Comparison of ENCODE assay signal across 8 mouse cellular contexts in the genomic region with DNA sequence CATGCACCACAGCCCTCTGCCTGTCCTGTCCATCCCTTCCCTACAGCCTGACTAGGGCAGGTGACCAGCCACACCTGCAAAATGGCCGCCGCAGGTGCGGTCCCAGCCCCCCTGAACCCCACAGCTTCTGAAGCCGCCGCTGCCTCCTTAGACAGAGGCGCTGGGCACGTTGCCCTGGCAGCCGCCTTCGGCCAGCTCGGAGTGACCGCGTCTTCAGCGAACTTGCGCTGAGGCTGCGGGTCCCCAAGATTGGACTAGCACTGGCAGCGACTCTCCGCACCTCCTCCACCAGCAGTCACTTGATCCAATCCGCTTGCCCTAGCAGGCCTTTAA. TPM values are rescaled to one million over a fixed set of nuclear protein-coding genes. Genes with fewer than 3 reads are reported as not detected.
DNase-seq lines count a peak whose midpoint lies in the region; ATAC-seq and TF ChIP-seq lines count a peak whose summit lies in the region.

No protein-coding gene starts in this region.

- peak; percentile 30 for DNase-seq in embryo, embryonic 10 days (ENCODE audit: low spot score)
- DNase-seq in embryo, embryonic 11 days, result no peak
- DNase-seq in right cerebral cortex, adult 2 months (ENCODE audit: low spot score in 2 of 2), result peak; percentile 45 to 52
- DNase-seq in right cerebral cortex, postnatal 36 days (ENCODE audit: low spot score in 2 of 2), result no peak
- DNase-seq in hindbrain, embryonic 14.5 days (ENCODE audit: low spot score), result no peak
- peak; percentile 16 for DNase-seq in lung, postnatal 0 days (ENCODE audit: low spot score)
- no peak for DNase-seq in spleen, adult 18-20 months
- DNase-seq in thymus, adult 2 months, result no peak

- peaks cover 23% of the 10 kb centered on the region; the same call in 1 of the 2 replicates for H3K36me3 ChIP-seq in hindbrain, embryonic 14.5 days (replicated peaks; ENCODE audit: control insufficient read depth, insufficient read depth)
- H3K36me3 ChIP-seq in lung, postnatal 0 days (ENCODE audit: insufficient read depth, low read length), result no peaks in the 10 kb centered on the region
- no peaks in the 10 kb centered on the region for H3K36me3 ChIP-seq in thymus, adult 2 months (ENCODE audit: control insufficient read depth, insufficient read depth, low read length)

- ATAC-seq in hindbrain, embryonic 14.5 days (ENCODE audit: low FRiP score), result 0 out of 2 replicates have a peak, but pooled peaks have one; percentile 1
- ATAC-seq in lung, postnatal 0 days, result peak; percentile 10; the same call in 1 of the 2 replicates

- no peak for TF ChIP-seq EP300 in lung, postnatal 0 days (IDR thresholded peaks at IDR 0.05)

- peak overlapping the region; percentile 90 for H3K4me2 ChIP-seq in hindbrain, embryonic 14.5 days (replicated peaks)
- peak overlapping the region; percentile 56 for H3K4me2 ChIP-seq in lung, postnatal 0 days (replicated peaks; ENCODE audit: low read depth, low read length)

- no peaks in the 10 kb centered on the region for H3K27me3 ChIP-seq in hindbrain, embryonic 14.5 days (ENCODE audit: control insufficient read depth, insufficient read depth, low read length)
- peaks cover 32% of the 10 kb centered on the region for H3K27me3 ChIP-seq in lung, postnatal 0 days (replicated peaks; ENCODE audit: insufficient read depth, low read length)
- H3K27me3 ChIP-seq in thymus, adult 2 months (ENCODE audit: control insufficient read depth, insufficient read depth, low read length), result peaks cover 8% of the 10 kb centered on the region; the same call in 1 of the 2 replicates

- peak overlapping the region; percentile 93 for H3K27ac ChIP-seq in hindbrain, embryonic 14.5 days
- no peak overlapping the region for H3K27ac ChIP-seq in lung, postnatal 0 days (ENCODE audit: low read length)
- no peak overlapping the region for H3K27ac ChIP-seq in thymus, adult 2 months (ENCODE audit: control insufficient read depth, insufficient read depth, low read length)

- WGBS in hindbrain, embryonic 14.5 days, result 3% methylated on average over 18 of the region's 18 CpGs
- WGBS in lung, postnatal 0 days, result 1% methylated on average over 18 of the region's 18 CpGs
- 15% methylated on average over 18 of the region's 18 CpGs for WGBS in thymus, adult 2 months

- H3K4me1 ChIP-seq in hindbrain, embryonic 14.5 days (replicated peaks; ENCODE audit: control insufficient read depth, insufficient read depth, low read length), result peaks cover 25% of the 10 kb centered on the region
- H3K4me1 ChIP-seq in lung, postnatal 0 days (ENCODE audit: insufficient read depth, low read depth, low read length), result 0 out of 2 replicates have a peak, but pooled peaks cover 8% of the 10 kb centered on the region
- no peaks in the 10 kb centered on the region for H3K4me1 ChIP-seq in thymus, adult 2 months (replicated peaks; ENCODE audit: control insufficient read depth, insufficient read depth, low read length)

- TF ChIP-seq CTCF in lung, postnatal 0 days (IDR thresholded peaks at IDR 0.05), result no peak
- no peak for TF ChIP-seq CTCF in thymus, adult 2 months (IDR thresholded peaks at IDR 0.05; ENCODE audit: borderline replicate concordance, control insufficient read depth, extremely low read depth, insufficient read depth, low read length, poor library complexity)

- peak overlapping the region; percentile 70 for H3K4me3 ChIP-seq in hindbrain, embryonic 14.5 days (replicated peaks; ENCODE audit: low read length)
- peak overlapping the region; percentile 37 for H3K4me3 ChIP-seq in lung, postnatal 0 days (ENCODE audit: low read depth, low read length)
- no peak overlapping the region for H3K4me3 ChIP-seq in thymus, adult 2 months (ENCODE audit: control insufficient read depth, insufficient read depth, low read length)

- peak overlapping the region; percentile 92 for H3K9ac ChIP-seq in hindbrain, embryonic 14.5 days
- no peak overlapping the region for H3K9ac ChIP-seq in lung, postnatal 0 days (replicated peaks; ENCODE audit: low read depth)

- TF ChIP-seq POLR2A in thymus, adult 2 months (IDR thresholded peaks at IDR 0.05; ENCODE audit: control insufficient read depth, extremely low read depth, insufficient read depth, low read length, poor library complexity), result no peak

- no peaks in the 10 kb centered on the region for H3K9me3 ChIP-seq in hindbrain, embryonic 14.5 days (ENCODE audit: control insufficient read depth, low read length)
- no peaks in the 10 kb centered on the region for H3K9me3 ChIP-seq in lung, postnatal 0 days (ENCODE audit: low read length)

RNA-seq across cellular contexts. Expression of a gene that starts 1.5 kb away (rescaled TPM):
- polyA plus RNA-seq in hindbrain, embryonic 14.5 days (2014; fragmentation: Nextera tagmentation; extraction: Ambion mirVana), result 395 and 421 TPM in 2 replicates
- 3.2 and 4.4 TPM in 2 replicates for polyA plus RNA-seq in lung, postnatal 0 days (2015; fragmentation: Nextera tagmentation; extraction: Ambion mirVana)
- 1.8 and 2.0 TPM in 2 replicates for polyA plus RNA-seq in thymus, adult 2 months (2012; rRNA removed)

RNA-seq across cellular contexts. Expression of a gene that starts 34.8 kb away (rescaled TPM):
- polyA plus RNA-seq in hindbrain, embryonic 14.5 days (2014; fragmentation: Nextera tagmentation; extraction: Ambion mirVana), result not detected in 2 replicates
- polyA plus RNA-seq in lung, postnatal 0 days (2015; fragmentation: Nextera tagmentation; extraction: Ambion mirVana), result 0.08 and 0.10 TPM in 2 replicates
- 0.23 and 0.78 TPM in 2 replicates for polyA plus RNA-seq in thymus, adult 2 months (2012; rRNA removed)

Comparison
In these comparisons a context has a peak if more than half of its experiments do, and no peak if none do; other contexts are left out.
1. DNase-seq: peak in embryo, embryonic 10 days (single experiment), right cerebral cortex, adult 2 months (2 of 2) and lung, postnatal 0 days (single experiment); none in embryo, embryonic 11 days (single experiment), right cerebral cortex, postnatal 36 days (0 of 2), hindbrain, embryonic 14.5 days (single experiment), spleen, adult 18-20 months (0 of 2) and thymus, adult 2 months (single experiment).
2. RNA of a gene that starts 1.5 kb away (polyA plus RNA-seq): 395 to 421 TPM in hindbrain, embryonic 14.5 days; 3.2 to 4.4 TPM in lung, postnatal 0 days and 1.8 to 2.0 TPM in thymus, adult 2 months; every median in the first group is over 10 times any median in the second.